Mouse (Mus musculus) CH12.LX (cell line): ENCODE measurements around the gene Olfr1413.

Source experiments
- BHLHE40 ChIP-seq: IDR thresholded peaks from 2 replicates; pipeline ENCODE4 v1.6.1; 2011; ENCODE audit warnings: mild to moderate bottlenecking, low read depth, low read length, improper control_type of control experiment
- CHD2 ChIP-seq: IDR thresholded peaks from 2 replicates; pipeline ENCODE4 v1.6.1; 2011; ENCODE audit warnings: low read length, improper control_type of control experiment
- CTCF ChIP-seq, 2 experiments: IDR thresholded peaks in 1 of 2; conservative IDR thresholded peaks in 1 of 2; 2 replicates each; pipeline ENCODE4 v1.5.1; 2011 to 2012; ENCODE audit warnings: low read depth in 2 of 2, low read length in 2 of 2, improper control_type of control experiment in 1 of 2, inconsistent platforms in 1 of 2, mild to moderate bottlenecking in 1 of 2, moderate library complexity in 1 of 2
- E2F4 ChIP-seq: IDR thresholded peaks from 2 replicates; pipeline ENCODE4 v1.6.1; 2011; ENCODE audit warnings: low read depth, low read length, improper control_type of control experiment; ENCODE audit not compliant: insufficient replicate concordance
- EP300 ChIP-seq: IDR thresholded peaks from 2 replicates; pipeline ENCODE4 v1.6.1; 2011; ENCODE audit warnings: low read length, improper control_type of control experiment
- GABPA ChIP-seq: IDR thresholded peaks from 2 replicates; pipeline ENCODE4 v1.6.1; 2012; ENCODE audit warnings: low read depth, low read length, improper control_type of control experiment, inconsistent platforms; ENCODE audit not compliant: insufficient replicate concordance
- MAFK ChIP-seq: IDR thresholded peaks from 2 replicates; pipeline ENCODE4 v1.6.1; 2011; ENCODE audit warnings: low read length, improper control_type of control experiment; ENCODE audit not compliant: insufficient replicate concordance
- MAX ChIP-seq: IDR thresholded peaks from 2 replicates; pipeline ENCODE4 v1.6.1; 2011; ENCODE audit warnings: low read length, improper control_type of control experiment
- MEF2A ChIP-seq: IDR thresholded peaks from 2 replicates; pipeline ENCODE4 v1.6.1; 2014; ENCODE audit warnings: low read depth, mild to moderate bottlenecking, inconsistent platforms, low read length, improper control_type of control experiment, borderline replicate concordance
- MYC ChIP-seq: IDR thresholded peaks from 2 replicates; pipeline ENCODE4 v1.6.1; 2011; ENCODE audit warnings: low read depth, mild to moderate bottlenecking, improper control_type of control experiment, low read length
- POLR2A ChIP-seq: IDR thresholded peaks from 2 replicates; pipeline ENCODE4 v1.6.1; 2011; ENCODE audit warnings: low read depth, mild to moderate bottlenecking, improper control_type of control experiment, low read length
- RCOR1 ChIP-seq: conservative IDR thresholded peaks from 2 replicates; pipeline ENCODE4 v1.6.1; 2012; ENCODE audit warnings: low read depth, mild to moderate bottlenecking, inconsistent platforms, low read length, improper control_type of control experiment
- ZNF384 ChIP-seq: IDR thresholded peaks from 2 replicates; pipeline ENCODE4 v1.6.1; 2012; ENCODE audit warnings: low read depth, low read length, improper control_type of control experiment, inconsistent platforms

DNA sequence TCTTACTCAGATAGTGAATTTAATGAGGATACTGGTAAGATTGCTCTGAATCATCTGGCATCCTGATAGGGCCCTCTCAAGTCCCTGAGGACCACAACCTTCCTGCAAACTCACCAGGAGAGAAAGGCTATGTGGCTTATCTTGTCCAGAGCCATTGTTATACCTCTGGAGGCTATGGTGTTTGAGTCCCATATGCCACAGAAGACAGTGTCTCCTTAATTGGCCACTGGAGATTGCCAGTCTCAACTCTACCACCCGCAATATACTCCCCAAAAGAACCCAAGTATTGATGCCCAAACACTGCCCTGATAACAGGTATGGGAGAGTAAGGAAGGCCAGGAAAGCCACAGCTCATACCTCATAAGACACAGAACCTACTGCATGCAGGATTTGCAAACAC, 34.4 kb downstream of the Olfr1413 start, which contains the start of gene Olfr1410:
- TF ChIP-seq MAX (no peak), E2F4 (no peak), GABPA (no peak), BHLHE40 (no peak), CTCF (conservative IDR thresholded peaks at IDR 0.05 in 1 of 2, IDR thresholded peaks at IDR 0.05 in 1 of 2; ENCODE audit: low read depth in 2 of 2, low read length in 2 of 2) (no peak), POLR2A (no peak), CHD2 (no peak), MYC (no peak), EP300 (no peak), ZNF384 (no peak), RCOR1 (no peak), MAFK (no peak), MEF2A (no peak)
